Mouse (Mus musculus) C2C12 (cell line): ENCODE measurements around the gene Gm9999. TPM values are rescaled to one million over a fixed set of nuclear protein-coding genes. Genes with fewer than 3 reads are reported as not detected.
"Not testable (repeated sequence)": the region's sequence is repeated elsewhere in the genome, so short reads cannot be mapped to it uniquely, and the experiment has no call there.

Experiments used
- H3K27me3 ChIP-seq: one replicate; pipeline ENCODE4 v1.6.1; 2011; ENCODE audit not compliant: control insufficient read depth, insufficient read depth, insufficient read length
- H3K36me3 ChIP-seq: one replicate; pipeline ENCODE4 v1.6.1; 2011; ENCODE audit not compliant: control insufficient read depth, insufficient read depth
- H3K4me3 ChIP-seq: one replicate; pipeline ENCODE4 v1.5.1; 2011; ENCODE audit warnings: mild to moderate bottlenecking, control low read depth; ENCODE audit not compliant: poor library complexity, insufficient read depth, severe bottlenecking
- H3K79me2 ChIP-seq: one replicate; pipeline ENCODE4 v1.6.1; 2011; ENCODE audit not compliant: control insufficient read depth, insufficient read depth
- H3K79me3 ChIP-seq: one replicate; pipeline ENCODE4 v1.6.1; 2011; ENCODE audit warnings: low read depth, control low read depth
- H3ac ChIP-seq: one replicate; pipeline ENCODE3; 2011; ENCODE audit warnings: low read depth; ENCODE audit not compliant: control insufficient read depth, insufficient read length
- CEBPB ChIP-seq: IDR thresholded peaks from one replicate; pipeline ENCODE4 v1.6.1; 2011; ENCODE audit warnings: low read depth, mild to moderate bottlenecking, control low read depth, moderate library complexity
- CTCF ChIP-seq: IDR thresholded peaks from one replicate; pipeline ENCODE4 v1.5.1; 2011; ENCODE audit not compliant: control insufficient read depth, insufficient read depth, insufficient read length
- FOSL1 ChIP-seq: IDR thresholded peaks from one replicate; pipeline ENCODE4 v1.8.0; 2011; ENCODE audit warnings: mild to moderate bottlenecking, low read length; ENCODE audit not compliant: poor library complexity, insufficient read depth, severe bottlenecking
- MAX ChIP-seq: IDR thresholded peaks from one replicate; pipeline ENCODE4 v1.6.1; 2011; ENCODE audit warnings: mild to moderate bottlenecking, control low read depth
- MYOD1 ChIP-seq: IDR thresholded peaks from one replicate; pipeline ENCODE4 v1.6.1; 2011; ENCODE audit warnings: low read depth; ENCODE audit not compliant: control insufficient read depth, insufficient read length
- MYOG ChIP-seq: IDR thresholded peaks from one replicate; pipeline ENCODE4 v1.6.1; 2011; ENCODE audit not compliant: control insufficient read depth, insufficient read length; ENCODE audit errors: extremely low read depth
- USF1 ChIP-seq: IDR thresholded peaks from one replicate; pipeline ENCODE4 v1.6.1; 2011; ENCODE audit warnings: low read depth, mild to moderate bottlenecking, control low read depth, moderate library complexity
- polyA plus RNA-seq: library from polyadenylated mRNA; unstranded; fragments of >200 nt; fragmentation: generic; extraction: Trizol; gene quantifications from one replicate; pipeline ENCODE4 v1.2.1, GENCODE M21; 2012; ENCODE audit warnings: missing spikeins

Gm9999 gene
- polyA plus RNA-seq, 1 experiment = not detected

DNA sequence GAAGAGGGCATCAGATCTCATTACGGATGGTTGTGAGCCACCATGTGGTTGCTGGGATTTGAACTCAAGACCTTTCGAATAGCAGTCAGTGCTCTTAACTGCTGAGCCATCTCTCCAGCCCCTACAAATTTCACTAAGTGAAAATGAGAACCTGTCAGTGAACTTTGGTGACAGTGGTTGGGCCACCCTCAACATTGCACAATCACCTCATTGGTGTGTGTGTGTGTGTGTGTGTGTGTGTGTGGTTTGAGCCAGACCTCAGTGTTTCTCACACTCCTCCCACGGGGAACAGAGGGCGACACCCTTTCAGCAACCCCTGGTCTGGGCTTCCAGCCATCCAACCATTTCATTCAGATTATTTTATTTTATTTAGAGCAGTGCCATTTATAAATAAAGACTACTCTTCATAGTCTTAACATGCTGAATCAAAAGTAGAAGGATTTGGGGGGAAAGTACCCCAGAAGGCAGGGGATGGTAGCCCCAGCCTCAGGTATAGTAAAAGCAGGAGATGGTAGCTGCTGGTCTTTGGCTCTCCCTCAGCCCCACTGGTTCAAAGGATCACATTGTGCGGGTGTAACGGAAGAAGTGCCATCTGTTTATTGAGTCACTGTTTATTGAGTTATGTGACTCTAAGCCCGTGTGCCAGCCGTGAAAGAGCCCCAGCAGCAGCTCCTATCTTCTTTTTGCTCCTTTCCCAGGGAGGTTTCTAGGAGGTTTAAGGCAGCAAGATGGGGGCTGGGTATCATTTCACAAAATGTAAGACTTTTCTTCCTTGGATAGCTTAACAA is 2.5 kb downstream of the Gm9999 start:
- no peaks in the 10 kb centered on the region for H3K27me3 ChIP-seq

GRCm38 (mm10) chr7:46986646-46987045 is 3.3 kb downstream of the Gm9999 start:
- Histone ChIP-seq H3K27me3 (no peaks in the 10 kb centered on the region), H3ac (no peak overlapping the region), H3K79me3 (no peaks in the 10 kb centered on the region), H3K79me2 (no peaks in the 10 kb centered on the region), H3K4me3 (no peak overlapping the region), H3K36me3 (peaks cover 12% of the 10 kb centered on the region)
- TF ChIP-seq MAX (no peak), CEBPB (no peak), MYOD1 (no peak), MYOG (no peak), CTCF (no peak), USF1 (no peak), FOSL1 (no peak)

More for the DNA sequence above, 2.5 kb downstream of the Gm9999 start:
- Histone ChIP-seq H3K36me3 (peaks cover 11% of the 10 kb centered on the region), H3K79me2 (no peaks in the 10 kb centered on the region), H3K79me3 (no peaks in the 10 kb centered on the region), H3K4me3 (no peak overlapping the region), H3ac (no peak overlapping the region)
- TF ChIP-seq CEBPB = peak; percentile 85
- TF ChIP-seq CTCF = no peak

- H3K4me3 ChIP-seq = no peak overlapping the region
- peaks cover 16% of the 10 kb centered on the region for H3K36me3 ChIP-seq
- TF ChIP-seq CEBPB = no peak
- no peak for TF ChIP-seq MYOD1
- no peak for TF ChIP-seq CTCF
- no peak for TF ChIP-seq USF1
- TF ChIP-seq FOSL1 = no peak
- TF ChIP-seq MAX = no peak
- TF ChIP-seq MYOG = no peak
- H3K27me3 ChIP-seq = no peaks in the 10 kb centered on the region
- H3ac ChIP-seq = no peak overlapping the region
- no peaks in the 10 kb centered on the region for H3K79me2 ChIP-seq
- H3K79me3 ChIP-seq = no peaks in the 10 kb centered on the region
Observed at GRCm38 (mm10) chr7:46987073-46987472, 3.7 kb downstream of the Gm9999 start.

DNA sequence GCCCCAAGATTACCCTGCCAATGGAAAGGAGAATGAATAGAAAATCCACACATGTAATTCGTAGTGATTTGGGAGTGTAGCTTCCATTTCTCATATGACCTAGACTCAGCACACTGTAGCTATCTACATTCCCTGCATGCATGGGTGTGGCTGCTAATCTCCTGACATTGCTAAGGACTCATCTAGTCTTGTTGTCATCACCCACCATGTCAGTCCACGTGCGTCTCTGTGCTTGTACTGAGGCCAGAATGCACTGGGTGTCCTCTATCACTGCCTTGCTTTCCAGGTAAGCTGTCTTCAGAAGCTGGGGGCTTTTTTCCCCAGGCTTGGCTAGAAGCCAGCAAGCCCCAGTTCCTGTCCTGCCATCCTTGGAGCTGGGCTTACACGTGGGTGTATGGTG is 6.0 kb downstream of the Gm9999 start:
- not testable (repeated sequence) for H3ac ChIP-seq, H3K79me2 ChIP-seq, H3K4me3 ChIP-seq, H3K79me3 ChIP-seq, H3K27me3 ChIP-seq
- H3K36me3 ChIP-seq = peaks cover 37% of the 10 kb centered on the region

DNA sequence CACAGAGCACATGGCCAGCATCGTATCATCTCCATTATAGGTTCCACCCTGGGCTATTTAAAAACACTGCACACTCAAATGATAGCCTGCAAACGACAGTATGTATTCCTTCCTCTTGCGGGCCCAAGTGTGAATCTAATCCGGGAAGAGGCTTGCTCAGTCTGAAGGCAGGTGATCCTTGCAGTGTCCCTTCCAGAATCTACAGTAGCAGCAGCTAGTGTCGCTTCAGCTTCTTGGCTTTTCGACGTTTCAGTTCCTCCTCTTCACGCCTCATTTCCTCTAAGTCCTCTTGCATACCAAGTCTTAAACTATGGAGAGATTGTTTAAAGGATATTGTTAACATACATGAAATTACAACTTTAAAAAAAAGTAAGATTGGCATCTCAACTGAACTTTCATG is 9.7 kb downstream of the Gm9999 start:
- Histone ChIP-seq H3K79me2 (peaks cover 4% of the 10 kb centered on the region), H3ac (no peak overlapping the region), H3K79me3 (no peaks in the 10 kb centered on the region), H3K36me3 (peaks cover 56% of the 10 kb centered on the region), H3K27me3 (no peaks in the 10 kb centered on the region), H3K4me3 (no peak overlapping the region)
- TF ChIP-seq CTCF (no peak), USF1 (no peak), CEBPB (no peak), MAX (no peak), MYOD1 (no peak), FOSL1 (no peak), MYOG (no peak)

DNA sequence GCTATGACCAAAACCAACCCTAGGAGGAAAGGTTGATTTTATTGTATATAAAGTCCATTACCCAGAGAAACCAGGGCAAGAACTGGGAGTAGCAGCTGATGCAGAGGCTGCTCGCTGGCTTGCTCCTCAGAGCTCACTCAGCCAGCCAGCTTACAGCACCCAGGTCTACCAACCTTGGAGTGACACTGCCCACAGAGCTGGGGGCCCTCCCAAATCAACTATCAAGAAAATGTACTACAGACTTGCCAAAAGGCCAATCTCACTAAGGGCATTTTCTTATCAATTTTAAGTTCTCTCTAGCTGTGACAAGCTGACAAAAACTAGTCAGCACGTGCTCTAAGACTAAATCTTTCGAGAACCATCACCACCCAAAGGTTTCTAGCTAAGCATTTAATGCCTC is 12.2 kb downstream of the Gm9999 start:
- Histone ChIP-seq H3K36me3 (peaks cover 59% of the 10 kb centered on the region), H3K79me2 (peaks cover 25% of the 10 kb centered on the region), H3K4me3 (no peak overlapping the region), H3K27me3 (no peaks in the 10 kb centered on the region), H3ac (no peak overlapping the region), H3K79me3 (peaks cover 4% of the 10 kb centered on the region)
- TF ChIP-seq CEBPB = no peak
- no peak for TF ChIP-seq MYOG
- TF ChIP-seq FOSL1 = no peak
- no peak for TF ChIP-seq MAX
- no peak for TF ChIP-seq USF1
- no peak for TF ChIP-seq MYOD1
- no peak for TF ChIP-seq CTCF
